ENCODE assay signal across 8 mouse cellular contexts in the genomic region with DNA sequence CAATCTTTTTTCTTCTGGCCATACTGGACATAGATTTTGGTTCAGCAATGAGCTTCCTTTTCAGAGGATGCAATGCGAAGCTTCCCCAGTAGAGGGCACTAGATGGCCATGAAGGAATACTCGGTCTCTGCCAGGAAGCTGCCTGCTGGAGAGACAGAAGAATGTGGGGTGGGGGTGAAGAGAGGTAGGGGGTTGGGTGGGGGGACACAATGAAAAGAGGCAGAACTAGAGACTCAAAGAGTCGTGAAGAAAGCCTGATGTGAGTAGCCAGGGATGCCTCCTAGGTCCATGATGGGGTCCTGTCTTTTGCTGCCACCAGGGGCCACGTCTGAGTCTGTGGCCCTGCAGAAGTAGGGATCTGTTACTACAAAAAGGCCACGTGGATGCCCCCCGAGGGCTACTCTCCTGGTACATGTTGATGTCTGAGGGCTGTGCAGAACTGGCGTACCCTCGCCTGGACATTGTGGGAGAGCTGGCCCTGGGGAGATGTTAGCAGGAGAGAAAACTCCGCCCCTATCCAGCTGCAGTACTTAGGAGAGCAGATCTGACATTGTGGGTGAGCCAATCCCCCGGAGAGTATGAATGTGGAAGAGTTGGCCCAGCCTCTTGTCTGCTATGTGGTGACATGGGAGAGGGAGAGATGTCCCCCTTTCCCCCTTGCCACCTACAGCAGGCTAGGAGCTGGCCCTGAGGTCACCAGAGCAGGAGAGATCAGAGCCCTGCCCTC. TPM values are rescaled to one million over a fixed set of nuclear protein-coding genes. Genes with fewer than 3 reads are reported as not detected.
DNase-seq lines count a peak whose midpoint lies in the region; ATAC-seq and TF ChIP-seq lines count a peak whose summit lies in the region.

No protein-coding gene starts in this region.

- H3K27ac ChIP-seq in embryonic facial prominence, embryonic 11.5 days (replicated peaks; ENCODE audit: low read depth, low read length) = no peak overlapping the region
- no peak overlapping the region for H3K27ac ChIP-seq in heart, embryonic 11.5 days (ENCODE audit: low read depth, low read length)
- no peak overlapping the region for H3K27ac ChIP-seq in kidney, postnatal 0 days
- H3K27ac ChIP-seq in limb, embryonic 14.5 days (replicated peaks; ENCODE audit: low read depth, low read length) = no peak overlapping the region

- peak; percentile 74 for ATAC-seq in embryonic facial prominence, embryonic 11.5 days (replicated peaks; ENCODE audit: insufficient number of reproducible peaks, low FRiP score, low TSS enrichment, low read depth)
- peak; percentile 49; the same call in 1 of the 2 replicates for ATAC-seq in heart, embryonic 11.5 days (replicated peaks; ENCODE audit: insufficient number of reproducible peaks, low FRiP score, low TSS enrichment)
- ATAC-seq in kidney, postnatal 0 days (replicated peaks; ENCODE audit: low FRiP score, low read depth) = no peak
- ATAC-seq in limb, embryonic 14.5 days (ENCODE audit: low FRiP score, low read depth) = peak; percentile 70; the same call in 1 of the 2 replicates

- H3K4me1 ChIP-seq in embryonic facial prominence, embryonic 11.5 days (ENCODE audit: control insufficient read depth, insufficient read depth, low read length) = no peaks in the 10 kb centered on the region
- 0 out of 2 replicates have a peak, but pooled peaks cover 5% of the 10 kb centered on the region for H3K4me1 ChIP-seq in heart, embryonic 11.5 days (ENCODE audit: control insufficient read depth, insufficient read depth, low read length)
- H3K4me1 ChIP-seq in kidney, postnatal 0 days (replicated peaks; ENCODE audit: insufficient read depth, low read length) = no peaks in the 10 kb centered on the region
- H3K4me1 ChIP-seq in limb, embryonic 14.5 days (ENCODE audit: control insufficient read depth, insufficient read depth, low read length) = 0 out of 2 replicates have a peak, but pooled peaks cover 4% of the 10 kb centered on the region

- H3K4me3 ChIP-seq in C2C12 (ENCODE audit: insufficient read depth, poor library complexity, severe bottlenecking) = no peak overlapping the region
- no peak overlapping the region for H3K4me3 ChIP-seq in embryonic facial prominence, embryonic 11.5 days (ENCODE audit: low read depth, low read length)
- H3K4me3 ChIP-seq in heart, embryonic 11.5 days (ENCODE audit: low read depth, low read length) = no peak overlapping the region
- H3K4me3 ChIP-seq in kidney, postnatal 0 days (replicated peaks; ENCODE audit: low read depth, low read length) = no peak overlapping the region
- no peak overlapping the region for H3K4me3 ChIP-seq in limb, embryonic 14.5 days (replicated peaks; ENCODE audit: low read length)

- H3ac ChIP-seq in C2C12 (ENCODE audit: control insufficient read depth, insufficient read length, low read depth) = no peak overlapping the region

- no peaks in the 10 kb centered on the region for H3K79me2 ChIP-seq in C2C12 (ENCODE audit: control insufficient read depth, insufficient read depth)

- H3K4me2 ChIP-seq in embryonic facial prominence, embryonic 11.5 days (ENCODE audit: low read depth, low read length) = no peak overlapping the region
- H3K4me2 ChIP-seq in heart, embryonic 11.5 days = no peak overlapping the region
- H3K4me2 ChIP-seq in kidney, postnatal 0 days (ENCODE audit: low read length) = no peak overlapping the region
- H3K4me2 ChIP-seq in limb, embryonic 14.5 days (replicated peaks; ENCODE audit: low read depth, low read length, severe bottlenecking) = no peak overlapping the region

- no peaks in the 10 kb centered on the region for H3K27me3 ChIP-seq in C2C12 (ENCODE audit: control insufficient read depth, insufficient read depth, insufficient read length)
- H3K27me3 ChIP-seq in embryonic facial prominence, embryonic 11.5 days (ENCODE audit: control insufficient read depth, insufficient read depth, low read length) = no peaks in the 10 kb centered on the region
- no peaks in the 10 kb centered on the region for H3K27me3 ChIP-seq in heart, embryonic 11.5 days (ENCODE audit: control insufficient read depth, insufficient read depth, low read length)
- H3K27me3 ChIP-seq in kidney, postnatal 0 days (ENCODE audit: insufficient read depth, low read length) = no peaks in the 10 kb centered on the region
- H3K27me3 ChIP-seq in limb, embryonic 14.5 days (ENCODE audit: control insufficient read depth, insufficient read depth, low read length) = no peaks in the 10 kb centered on the region

- H3K9me3 ChIP-seq in embryonic facial prominence, embryonic 11.5 days (replicated peaks; ENCODE audit: control insufficient read depth, low read length) = no peaks in the 10 kb centered on the region
- no peaks in the 10 kb centered on the region for H3K9me3 ChIP-seq in heart, embryonic 11.5 days (replicated peaks; ENCODE audit: control insufficient read depth, low read length)
- no peaks in the 10 kb centered on the region for H3K9me3 ChIP-seq in kidney, postnatal 0 days (replicated peaks; ENCODE audit: low read length)
- H3K9me3 ChIP-seq in limb, embryonic 14.5 days (ENCODE audit: control insufficient read depth, low read length) = no peaks in the 10 kb centered on the region

- TF ChIP-seq POLR2A in limb, embryonic 14.5 days (IDR thresholded peaks at IDR 0.05; ENCODE audit: borderline replicate concordance, extremely low read depth, insufficient read depth, insufficient read length) = no peak

- peak; percentile 42 for DNase-seq in adrenal gland, adult 8-10 months
- DNase-seq in embryonic facial prominence, embryonic 11.5 days (ENCODE audit: low spot score) = peak; percentile 87
- DNase-seq in kidney, postnatal 0 days (ENCODE audit: low spot score) = peak; percentile 76
- peak; percentile 60 for DNase-seq in limb, embryonic 14.5 days (ENCODE audit: low spot score)
- peak; percentile 61 to 67 for DNase-seq in natural killer cell, adult 2 months (ENCODE audit: low spot score in 2 of 2)
- peak; percentile 39 for DNase-seq in telencephalon, adult 2 months (ENCODE audit: low read depth, low spot score)

- H3K36me3 ChIP-seq in C2C12 (ENCODE audit: control insufficient read depth, insufficient read depth) = no peaks in the 10 kb centered on the region
- H3K36me3 ChIP-seq in embryonic facial prominence, embryonic 11.5 days (replicated peaks; ENCODE audit: control insufficient read depth, insufficient read depth, low read depth, low read length) = no peaks in the 10 kb centered on the region
- H3K36me3 ChIP-seq in heart, embryonic 11.5 days (ENCODE audit: control insufficient read depth, insufficient read depth, low read length) = no peaks in the 10 kb centered on the region
- H3K36me3 ChIP-seq in kidney, postnatal 0 days (ENCODE audit: insufficient read depth, low read length) = no peaks in the 10 kb centered on the region
- no peaks in the 10 kb centered on the region for H3K36me3 ChIP-seq in limb, embryonic 14.5 days (ENCODE audit: control insufficient read depth, insufficient read depth, low read length)

- TF ChIP-seq CTCF in C2C12 (IDR thresholded peaks at IDR 0.05; ENCODE audit: control insufficient read depth, insufficient read depth, insufficient read length) = peak; percentile 42
- peak; percentile 85 for TF ChIP-seq CTCF in kidney, postnatal 0 days (IDR thresholded peaks at IDR 0.05; ENCODE audit: low read depth)

- H3K9ac ChIP-seq in embryonic facial prominence, embryonic 11.5 days (replicated peaks; ENCODE audit: low read length) = no peak overlapping the region
- no peak overlapping the region for H3K9ac ChIP-seq in heart, embryonic 11.5 days (ENCODE audit: low read depth, low read length)
- no peak overlapping the region for H3K9ac ChIP-seq in kidney, postnatal 0 days (ENCODE audit: low read depth, low read length)
- no peak overlapping the region for H3K9ac ChIP-seq in limb, embryonic 14.5 days (ENCODE audit: low read depth, low read length, severe bottlenecking)

- H3K79me3 ChIP-seq in C2C12 (ENCODE audit: low read depth) = no peaks in the 10 kb centered on the region

- WGBS in embryonic facial prominence, embryonic 11.5 days = 29% methylated on average over 10 of the region's 10 CpGs
- 27% methylated on average over 10 of the region's 10 CpGs for WGBS in heart, embryonic 11.5 days (ENCODE audit: insufficient replicate concordance)
- WGBS in kidney, postnatal 0 days = 34% methylated on average over 10 of the region's 10 CpGs
- 31% methylated on average over 10 of the region's 10 CpGs for WGBS in limb, embryonic 14.5 days

TF ChIP-seq in C2C12, 6 proteins besides CTCF, POLR2A, EP300 and RAD21:
- TF ChIP-seq CEBPB (IDR thresholded peaks at IDR 0.05; ENCODE audit: low read depth) (no peak), MAX (IDR thresholded peaks at IDR 0.05) (no peak), FOSL1 (IDR thresholded peaks at IDR 0.05; ENCODE audit: insufficient read depth, low read length, poor library complexity, severe bottlenecking) (no peak), USF1 (IDR thresholded peaks at IDR 0.05; ENCODE audit: low read depth) (no peak), MYOD1 (IDR thresholded peaks at IDR 0.05; ENCODE audit: control insufficient read depth, insufficient read length, low read depth) (no peak), MYOG (IDR thresholded peaks at IDR 0.05; ENCODE audit: control insufficient read depth, extremely low read depth, insufficient read length) (no peak)

RNA-seq across cellular contexts. Expression of gene Bace2, which starts 43.4 kb away (rescaled TPM):
- 0.66 TPM for polyA plus RNA-seq in C2C12 (2012; fragmentation: generic; extraction: Trizol)
- 10 to 100 TPM; 19.9 to 49.8 (median 23.4) TPM for total RNA-seq in adrenal gland, adult 8-10 months (2022)
- polyA plus RNA-seq in embryonic facial prominence, embryonic 11.5 days (2014; fragmentation: Nextera tagmentation; extraction: Ambion mirVana) = 3.7 and 9.1 TPM in 2 replicates
- polyA plus RNA-seq in heart, embryonic 11.5 days (2014; fragmentation: Nextera tagmentation; extraction: Ambion mirVana) = 49.5 and 59.2 TPM in 2 replicates
- 8.2 and 11.2 TPM in 2 replicates for polyA plus RNA-seq in kidney, postnatal 0 days (2015; fragmentation: Nextera tagmentation; extraction: Ambion mirVana)
- polyA plus RNA-seq in limb, embryonic 14.5 days (2012; rRNA removed) = 2.1 and 2.3 TPM in 2 replicates
- 11.8 and 13.5 TPM in 2 replicates for polyA plus RNA-seq in limb, embryonic 14.5 days (2014; fragmentation: Nextera tagmentation; extraction: Ambion mirVana)
